Mouse (Mus musculus) urinary bladder, postnatal 10 days (tissue): Measurements from ENCODE around the gene Cbwd1.

Source experiments
- DNase-seq: peaks from one replicate; pipeline ENCODE4 v3.0.0; 2022; ENCODE audit warnings: low spot score

Gene Cbwd1

DNA sequence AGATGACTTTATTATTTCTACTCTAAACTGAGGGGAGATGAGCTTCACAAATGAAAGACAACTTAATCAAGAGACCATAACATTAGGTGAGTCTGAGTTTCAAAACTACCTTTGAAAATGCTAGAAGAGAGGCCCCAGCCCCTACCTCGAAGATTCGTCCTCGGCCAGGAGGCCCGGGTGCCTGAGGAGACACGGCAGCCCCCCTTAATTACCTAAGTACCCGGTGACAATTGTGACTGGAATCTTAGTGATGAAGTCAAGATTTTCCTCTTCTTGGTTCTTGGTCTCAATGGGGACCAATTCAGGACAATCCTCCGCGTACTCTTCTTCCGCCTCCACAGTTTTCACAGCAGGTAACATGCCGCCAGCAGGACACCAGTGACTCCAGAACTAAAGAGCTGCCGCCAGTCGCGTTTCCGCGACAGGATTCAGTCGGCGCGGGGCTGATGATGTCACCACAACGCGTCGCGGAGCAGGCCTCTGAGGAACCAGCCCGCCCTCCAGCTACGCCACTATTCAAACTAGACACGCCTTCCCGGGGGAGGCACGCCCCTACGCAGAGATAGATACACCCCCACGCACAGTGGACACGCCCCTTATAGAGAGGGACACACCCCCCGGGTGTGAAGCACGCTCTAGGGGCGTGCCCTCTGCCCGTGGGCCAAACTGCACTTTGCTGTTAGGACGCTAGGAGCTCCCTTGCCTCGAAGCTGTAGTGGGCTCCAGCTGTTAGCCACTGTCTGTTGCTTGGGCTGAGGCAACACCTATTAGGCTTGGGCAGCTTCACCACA lies at the start of gene Cbwd1:
Gene Cbwd1 (minus strand): TSS at position 439 of the 791 bp plus-strand sequence.
- peak; percentile 92 for DNase-seq

DNA sequence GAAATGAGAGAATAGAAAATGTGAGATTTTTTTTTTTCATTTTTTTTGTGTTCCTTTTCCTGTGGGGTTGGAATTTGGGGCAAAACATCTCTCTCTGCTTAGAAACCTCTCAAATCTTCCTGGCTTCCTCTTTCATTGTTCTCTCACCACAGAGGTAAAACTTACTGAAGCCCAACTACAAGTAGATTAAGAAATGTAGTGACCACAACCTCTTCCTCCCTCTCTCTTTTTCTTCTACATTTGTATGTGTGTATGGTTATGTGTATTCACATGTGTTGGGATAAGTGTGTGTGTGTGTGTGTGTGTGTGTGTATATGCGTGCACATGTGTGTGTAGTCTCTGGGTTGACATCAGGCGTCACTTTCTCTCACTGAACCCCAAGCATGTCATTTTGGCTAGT lies 47.1 kb upstream of the Cbwd1 start:
- DNase-seq = no peak

DNA sequence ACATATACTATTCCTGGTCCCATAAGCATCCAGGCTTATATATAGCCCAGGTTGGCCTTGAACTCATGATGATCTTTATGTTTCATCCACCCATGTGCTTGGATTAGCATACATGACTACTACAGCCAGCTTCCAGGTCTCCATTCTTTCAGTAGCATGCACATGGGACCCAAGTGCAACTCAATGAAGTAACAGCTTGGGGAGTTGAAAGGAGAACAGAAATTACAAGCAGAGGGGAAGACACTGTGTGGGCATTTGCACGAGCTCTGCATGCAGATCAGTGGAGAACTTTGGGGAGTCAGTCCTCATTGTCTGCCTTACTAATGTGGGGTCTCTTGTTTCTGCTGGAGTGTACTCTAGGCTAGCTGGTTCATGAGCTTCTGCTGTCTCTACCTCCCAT lies 45.3 kb upstream of the Cbwd1 start:
- DNase-seq = no peak

DNA sequence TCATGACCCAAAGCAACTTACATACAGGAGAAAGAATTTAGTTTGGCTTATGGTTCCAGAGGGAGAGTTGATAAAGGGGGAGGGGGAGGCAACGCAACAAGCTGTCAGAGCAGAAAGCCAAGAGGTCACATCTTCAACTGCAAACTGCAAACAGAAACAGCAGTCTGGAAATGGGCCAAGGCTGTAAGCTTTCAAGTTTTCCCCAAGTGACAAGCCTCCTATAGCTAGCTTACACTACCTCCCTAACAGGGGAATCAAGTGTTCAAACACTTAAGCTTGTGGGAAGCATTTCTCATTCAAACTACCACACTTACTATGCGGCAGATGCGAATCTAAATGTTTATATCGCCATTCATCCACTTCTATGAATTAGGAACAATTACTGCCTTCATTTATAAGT lies 42.4 kb upstream of the Cbwd1 start:
- DNase-seq = no peak

DNA sequence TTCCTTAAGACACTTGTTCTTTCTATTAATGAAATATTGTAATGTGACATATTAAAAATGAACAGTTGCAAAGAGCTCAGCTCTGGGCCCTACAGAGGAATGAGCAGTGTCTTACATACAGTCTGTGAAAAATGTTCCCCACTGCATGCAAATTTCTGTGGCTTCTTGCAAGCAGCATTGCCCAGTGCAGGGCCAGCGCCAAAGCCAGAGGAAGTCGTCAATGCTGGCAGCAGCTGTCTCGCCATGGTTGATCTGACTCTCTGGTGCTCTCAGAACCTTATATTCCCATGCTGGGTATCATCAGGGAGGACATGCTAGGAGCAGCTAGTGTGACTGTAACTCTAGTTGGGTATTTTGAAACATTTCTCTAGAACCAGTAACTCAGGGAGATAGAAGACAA lies 41.4 kb upstream of the Cbwd1 start:
- no peak for DNase-seq

DNA sequence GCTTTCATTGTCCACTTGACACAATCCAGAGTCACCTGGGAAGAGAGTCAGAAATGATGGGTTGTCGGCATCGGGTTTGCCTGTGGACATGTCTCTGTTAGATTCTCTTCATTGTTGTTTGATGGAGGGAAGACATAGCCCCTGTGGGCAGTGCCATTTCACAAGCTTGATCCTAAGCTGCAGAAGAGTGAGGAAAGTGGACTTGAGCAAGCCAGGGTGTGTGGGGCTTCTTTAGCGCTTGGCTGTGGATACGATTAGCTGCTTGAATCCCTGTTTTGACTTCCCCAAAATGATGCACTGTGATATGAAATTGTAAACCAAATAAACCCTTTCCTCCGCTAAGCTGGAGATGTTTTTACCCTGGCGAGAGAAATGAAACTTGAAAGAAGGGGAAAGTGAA lies 40.6 kb upstream of the Cbwd1 start:
- DNase-seq = no peak

DNA sequence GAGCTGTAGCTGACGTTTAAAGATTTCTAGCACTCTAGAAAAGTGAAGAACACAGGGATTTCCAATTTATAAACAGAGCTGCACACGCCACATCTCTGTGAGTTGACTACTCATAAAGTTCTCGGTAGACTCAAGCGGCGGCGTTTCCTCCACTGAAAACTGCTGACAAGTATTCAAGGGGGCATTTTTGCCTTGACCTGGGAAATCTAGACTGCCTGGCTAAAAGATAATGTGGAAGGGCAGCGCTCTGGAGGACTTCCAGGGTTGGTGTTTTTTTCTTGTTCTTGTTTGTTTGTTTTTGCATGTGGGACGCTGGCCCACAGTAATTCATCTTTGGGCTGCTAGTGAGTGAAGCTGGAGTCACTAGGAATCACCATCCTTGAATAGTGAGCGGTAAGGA lies 38.7 kb upstream of the Cbwd1 start:
- DNase-seq = no peak

DNA sequence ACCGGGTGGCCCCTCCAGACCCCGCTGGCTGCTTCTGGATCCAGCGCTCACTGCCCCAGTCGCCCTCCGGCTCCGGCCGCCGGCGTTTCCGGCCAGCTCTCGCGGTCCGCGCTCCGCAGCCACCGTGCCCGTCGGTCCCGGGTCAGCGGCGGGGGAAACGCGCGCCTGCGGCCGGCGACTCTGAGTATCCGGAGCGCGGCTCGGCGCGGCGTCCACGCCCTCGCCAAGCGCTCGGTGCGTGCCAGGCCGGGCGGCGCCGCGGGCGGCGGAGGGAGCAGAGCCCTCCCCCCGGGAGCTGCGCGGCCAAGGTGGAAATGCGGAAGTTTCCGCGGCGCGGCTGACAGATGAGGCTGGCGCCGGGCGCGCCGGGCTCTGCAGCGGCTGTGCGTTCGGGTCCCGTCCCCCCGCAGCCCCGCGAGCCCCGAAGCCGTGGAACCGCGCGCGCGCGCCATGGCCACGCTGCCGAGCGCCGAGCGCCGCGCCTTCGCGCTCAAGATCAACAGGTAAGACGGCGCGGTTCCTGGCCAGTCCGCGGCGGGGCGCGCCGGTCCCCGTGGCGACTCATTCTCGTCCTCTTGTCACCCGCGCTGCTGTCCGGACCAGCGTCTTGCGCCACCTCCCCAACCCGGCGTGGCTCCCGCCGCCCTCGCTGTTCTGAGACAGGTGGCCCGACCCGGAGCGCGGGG lies 37.9 kb upstream of the Cbwd1 start, which contains the start of gene Dock8:
Gene Dock8 (plus strand): TSS at position 334 of the 686 bp plus-strand sequence.
- peak; percentile 15 for DNase-seq

DNA sequence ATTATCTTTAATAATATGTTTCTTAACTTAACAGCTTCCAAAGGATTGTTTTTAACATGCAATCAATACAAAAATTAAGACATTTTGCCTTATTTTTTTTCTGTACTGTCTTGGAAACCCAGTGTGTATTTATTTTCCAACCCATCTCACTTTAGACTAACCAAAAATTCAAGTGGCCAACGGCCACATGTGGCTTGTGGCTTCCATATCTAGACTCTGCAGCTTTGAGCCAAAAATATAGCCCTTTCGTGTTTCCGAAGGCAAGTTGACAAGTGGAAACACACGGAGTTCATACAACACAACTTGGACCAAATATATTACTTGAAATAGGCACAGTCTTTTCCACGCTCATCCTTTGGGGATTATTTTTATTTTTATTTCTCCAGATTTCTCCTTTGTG lies 37.2 kb upstream of the Cbwd1 start:
- no peak for DNase-seq

DNA sequence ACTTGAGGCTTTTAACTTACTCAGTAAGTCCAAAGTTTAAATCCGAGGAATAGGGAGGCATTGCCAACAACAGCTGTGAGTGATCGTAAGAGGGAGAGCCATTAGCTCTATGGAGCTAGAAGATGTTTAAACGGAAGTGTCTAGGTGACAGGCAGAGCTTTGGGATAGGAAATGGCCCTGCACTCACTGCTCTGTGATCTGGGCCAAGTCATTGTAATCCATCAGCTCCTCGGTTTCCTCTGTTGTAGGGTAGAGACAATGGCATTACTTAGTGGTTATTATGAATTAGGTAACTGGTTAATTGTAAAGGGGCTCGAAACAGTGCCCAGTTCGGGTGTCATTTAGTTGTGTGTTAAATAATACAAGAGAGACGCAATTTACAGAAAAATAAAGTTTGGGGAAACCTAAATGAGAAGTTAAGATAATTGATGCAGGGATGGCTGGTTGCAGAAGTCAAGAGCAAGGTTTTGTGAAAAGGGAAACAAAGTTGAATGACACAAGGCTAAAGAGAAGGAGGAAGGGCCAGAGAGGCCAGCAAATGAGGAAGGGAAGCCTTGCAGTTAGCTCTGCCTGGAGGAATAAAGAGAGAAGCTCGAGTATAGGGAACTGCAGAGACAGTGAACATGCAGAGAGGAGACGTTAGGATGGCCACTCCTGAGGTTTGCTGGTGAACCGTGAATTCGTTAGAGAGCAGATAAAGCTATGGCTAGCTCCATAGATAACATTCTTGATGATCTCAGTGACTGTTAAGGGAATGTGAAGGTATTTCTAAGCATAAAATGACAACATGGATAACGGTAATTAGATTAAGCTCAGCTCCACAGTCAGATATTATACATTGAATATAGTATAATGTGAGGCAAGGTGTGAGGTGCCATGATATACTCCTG lies 35.6 kb upstream of the Cbwd1 start:
- DNase-seq = no peak

DNA sequence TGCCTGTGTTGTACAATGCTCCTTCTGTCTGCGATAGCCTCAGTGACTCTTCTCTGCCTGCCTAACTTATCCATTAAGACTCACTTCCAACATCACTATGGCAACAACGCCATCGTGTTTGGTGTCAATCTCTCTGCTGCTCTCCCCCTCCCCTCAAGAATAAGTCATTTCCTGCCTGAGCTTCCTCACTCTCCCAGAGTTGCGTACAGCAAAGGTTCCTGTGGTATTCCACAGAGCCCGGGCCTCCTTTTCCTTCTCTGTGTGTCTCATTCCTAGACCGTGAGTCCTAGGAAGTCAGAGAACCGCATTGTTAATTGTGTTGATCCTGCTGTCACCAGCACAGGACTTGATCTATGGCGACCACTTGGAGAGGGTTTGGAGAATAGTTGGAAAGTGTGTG lies 33.5 kb upstream of the Cbwd1 start:
- no peak for DNase-seq

DNA sequence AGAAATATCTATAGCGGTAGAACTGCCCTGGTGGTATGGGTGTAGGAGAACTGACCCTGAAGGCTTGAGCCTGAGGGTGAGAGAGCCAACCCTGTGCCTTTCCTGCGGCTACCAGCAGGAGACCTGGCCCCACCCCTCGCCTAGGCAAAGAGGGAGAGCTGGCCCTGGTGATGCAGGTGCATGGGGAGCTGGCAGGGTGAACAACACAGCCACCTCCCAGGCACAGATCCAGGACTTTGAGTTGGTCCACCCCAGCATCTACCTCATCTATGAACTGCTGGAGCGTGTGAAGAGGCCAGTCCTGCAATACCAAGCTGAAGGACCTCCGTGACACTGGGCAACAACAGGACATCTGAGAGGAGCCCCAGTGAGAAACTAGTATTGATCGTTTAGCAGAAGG lies 32.1 kb upstream of the Cbwd1 start:
- no peak for DNase-seq

DNA sequence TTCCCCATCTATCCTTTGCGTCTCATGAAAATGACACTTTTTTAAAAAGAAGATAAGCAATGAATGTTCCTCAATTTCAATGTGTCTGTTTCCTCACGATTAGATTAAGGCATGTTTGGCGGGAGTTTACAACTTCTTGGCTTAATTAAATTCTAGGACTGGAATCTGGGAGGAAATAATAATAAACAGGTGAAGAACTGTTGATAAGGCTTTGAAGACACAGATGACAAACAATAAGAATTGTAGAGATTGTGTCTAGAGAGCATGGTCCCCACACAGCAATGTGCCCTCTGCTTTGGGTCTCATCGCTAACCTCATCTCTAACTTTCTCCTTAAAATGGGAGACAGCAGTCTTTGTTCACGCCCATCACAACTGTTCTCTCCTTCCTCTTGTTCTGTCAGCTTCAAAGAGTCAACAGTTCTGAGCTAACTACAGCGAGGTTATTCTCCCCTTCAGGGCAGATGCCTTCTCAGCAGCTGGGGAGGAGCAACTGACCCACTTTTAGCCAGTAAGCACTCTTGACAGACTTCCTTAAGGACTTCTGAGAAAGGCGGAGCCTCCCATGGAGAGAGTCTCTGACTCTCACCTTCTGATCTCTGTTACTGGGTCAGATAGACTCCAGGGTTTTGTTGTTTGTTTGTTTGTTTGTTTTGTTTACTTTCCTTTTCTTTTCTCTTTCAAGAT lies 28.9 kb upstream of the Cbwd1 start:
- no peak for DNase-seq

DNA sequence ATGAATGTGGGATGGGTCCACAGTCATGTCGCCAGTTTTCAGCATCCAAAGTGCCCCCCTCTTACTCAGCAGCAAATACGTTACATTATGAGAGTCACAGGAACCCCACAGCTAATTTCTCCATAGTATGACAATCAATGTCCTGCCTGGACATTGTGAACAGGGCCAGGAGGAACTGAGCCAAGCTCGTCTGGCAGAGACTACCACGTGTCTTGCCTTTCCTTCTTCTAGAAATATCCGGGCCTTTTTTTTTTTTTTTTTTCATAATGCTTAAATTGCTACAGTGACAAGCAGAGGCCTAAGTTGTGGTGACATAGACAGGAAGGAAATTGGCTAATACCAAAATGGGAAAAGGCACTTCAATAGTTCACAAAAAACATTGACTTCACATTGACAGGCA lies 27.4 kb upstream of the Cbwd1 start:
- no peak for DNase-seq

DNA sequence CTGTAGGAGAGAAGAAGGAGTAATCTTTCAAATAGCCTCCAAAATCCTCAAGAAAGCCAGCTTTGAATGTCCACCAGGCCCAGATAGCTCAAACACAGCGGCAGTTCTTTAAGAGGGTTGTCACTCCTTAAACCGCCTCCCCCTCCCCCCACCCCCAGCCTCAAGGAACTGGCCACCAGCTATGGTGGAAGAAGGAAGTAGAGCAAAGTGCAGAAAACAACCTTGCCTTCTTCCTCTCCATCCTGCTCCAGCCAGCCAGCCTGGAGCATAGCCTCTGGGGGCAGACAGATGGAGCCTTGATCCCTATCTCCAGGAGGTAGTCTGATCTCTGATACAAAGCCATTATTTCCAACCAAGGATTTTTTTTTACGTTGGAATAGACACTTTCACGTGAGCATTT lies 25.9 kb upstream of the Cbwd1 start:
- DNase-seq = no peak

DNA sequence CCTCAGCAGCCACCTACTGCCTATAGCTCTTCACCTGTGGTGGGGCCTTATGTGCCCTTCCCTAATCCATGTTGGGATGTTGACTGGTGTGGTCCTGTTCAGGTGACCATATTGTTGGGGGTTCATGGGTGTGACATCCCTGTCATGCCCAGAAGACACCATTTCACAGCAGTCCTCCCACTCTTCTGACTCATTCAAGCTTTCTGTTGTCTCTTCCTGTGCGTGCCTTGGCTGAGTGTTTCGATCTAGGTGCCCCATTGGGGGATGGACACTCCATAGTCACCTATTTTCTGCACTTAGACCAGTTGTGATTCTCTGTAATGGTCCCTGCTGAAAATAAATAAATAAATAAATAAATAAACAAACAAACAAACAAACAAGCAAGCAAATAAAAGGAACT lies 23.6 kb upstream of the Cbwd1 start:
- no peak for DNase-seq

DNA sequence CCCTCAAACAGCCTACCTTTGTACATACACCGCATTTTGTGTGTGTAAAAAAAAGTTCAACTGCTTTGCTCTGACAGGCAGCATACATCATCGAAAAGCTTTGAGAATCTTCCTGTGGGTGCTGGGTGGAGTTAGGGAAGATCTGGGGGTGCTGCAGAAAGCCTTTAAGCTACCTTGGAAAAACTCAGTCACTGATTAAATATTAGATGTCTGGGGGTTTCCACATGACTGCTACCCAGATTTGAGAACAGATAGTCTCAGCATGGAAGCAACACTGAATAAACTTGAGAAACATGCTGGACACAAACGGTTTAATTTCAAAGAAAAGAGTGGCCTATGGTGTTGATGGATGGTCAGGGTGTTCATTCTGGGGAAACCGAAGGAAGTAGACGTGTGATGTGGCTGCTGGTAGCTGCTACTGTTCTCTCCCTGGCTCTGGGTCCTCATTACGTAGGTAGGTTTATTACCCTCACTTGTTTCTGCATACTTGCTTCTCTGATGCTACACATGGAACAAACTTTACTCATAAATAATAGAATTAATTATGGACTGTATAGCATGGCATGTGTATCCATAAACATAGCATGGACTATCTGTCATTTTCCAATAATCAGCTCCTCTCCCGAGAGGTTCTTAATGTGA lies 22.6 kb upstream of the Cbwd1 start:
- DNase-seq = no peak

DNA sequence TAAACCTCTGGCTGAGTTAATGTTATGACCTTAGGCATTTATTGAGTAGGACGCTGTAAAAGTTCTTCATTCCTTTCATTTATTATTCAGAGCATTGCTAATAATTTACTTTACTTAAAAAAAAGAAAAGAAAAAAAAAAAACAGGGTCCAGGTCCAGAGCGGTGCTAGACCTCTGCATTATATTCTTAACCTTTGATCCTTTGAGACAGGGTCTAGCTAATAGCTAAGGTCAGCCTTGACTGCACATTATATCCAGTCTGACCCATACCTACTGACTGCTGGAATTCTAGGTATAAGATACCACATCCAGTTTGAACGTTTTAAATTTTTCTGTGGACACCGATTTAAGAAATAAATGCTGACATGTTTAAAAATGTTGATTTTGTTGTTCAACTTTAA lies 21.6 kb upstream of the Cbwd1 start:
- DNase-seq = no peak

DNA sequence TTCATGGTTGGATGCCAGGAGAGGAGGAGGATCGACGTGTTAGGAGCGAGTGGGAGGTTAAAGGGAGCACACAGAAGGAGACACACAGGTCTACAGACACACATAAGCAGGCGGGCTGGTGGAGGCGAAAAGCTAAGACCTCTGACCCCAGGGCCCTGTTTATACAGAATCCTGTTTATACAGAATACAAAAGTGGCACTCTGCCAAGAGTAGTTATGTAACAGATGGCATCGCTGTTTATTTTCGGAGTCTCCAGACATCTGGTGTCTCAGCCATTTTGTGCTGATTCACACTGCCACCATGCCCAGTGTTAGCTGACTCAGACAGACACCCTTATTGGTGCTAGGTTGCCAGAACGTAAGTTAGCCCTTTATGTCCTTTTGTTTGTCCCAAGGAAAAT lies 19.9 kb upstream of the Cbwd1 start:
- DNase-seq = no peak

DNA sequence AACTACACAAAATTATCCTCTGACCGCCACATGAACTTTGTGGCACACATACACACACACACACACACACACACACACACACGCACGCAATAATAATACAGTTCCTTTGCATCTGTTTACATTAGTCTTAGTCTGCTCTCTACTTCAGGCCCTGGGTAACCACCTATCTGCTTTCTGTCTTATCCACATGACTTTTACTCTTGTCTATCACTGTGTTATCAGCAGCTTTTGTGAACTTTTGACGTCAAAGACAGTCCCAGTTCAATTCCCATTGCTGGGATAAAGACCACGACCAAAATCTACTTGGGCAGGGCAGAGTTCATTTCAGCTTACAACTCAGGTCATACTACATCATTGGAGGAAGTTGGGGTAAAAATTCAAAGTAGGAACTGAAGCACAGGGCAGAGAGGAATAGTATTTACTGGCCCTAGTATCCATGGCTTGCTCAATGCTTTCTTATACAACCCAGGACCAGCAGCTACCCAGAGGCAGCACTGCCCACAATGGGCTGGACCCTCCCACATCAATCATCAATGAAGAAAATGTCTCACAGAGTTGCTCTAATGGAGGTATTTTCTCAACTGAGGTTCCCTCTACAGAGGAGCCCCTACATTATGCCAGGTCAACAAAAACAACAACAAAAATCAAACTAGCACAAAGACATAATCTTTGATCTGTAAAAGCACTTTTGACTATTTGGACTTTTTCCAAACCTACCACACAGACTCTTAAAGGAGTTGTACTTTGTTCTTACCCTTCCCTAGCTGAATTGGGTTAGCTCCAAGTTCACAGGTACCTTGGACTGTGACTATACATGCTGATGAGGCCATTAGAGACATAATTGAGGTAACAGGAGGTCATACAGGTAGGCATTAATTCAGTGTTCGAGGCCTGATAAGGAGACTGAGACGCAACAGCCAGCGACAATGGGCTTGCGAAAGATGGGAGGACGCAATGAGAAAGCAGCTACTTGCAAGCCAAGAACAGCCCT lies 17.7 kb upstream of the Cbwd1 start:
- DNase-seq = no peak
